Mouse (Mus musculus) G1E-ER4 (cell line): ENCODE measurements around the gene Crip2. TPM values are rescaled to one million over a fixed set of nuclear protein-coding genes. Genes with fewer than 3 reads are reported as not detected.

Source experiments
- GATA1 ChIP-seq: IDR thresholded peaks from one replicate; pipeline ENCODE4 v1.8.0; 2012; ENCODE audit warnings: low read length, inconsistent platforms
- polyA plus RNA-seq: library from polyadenylated mRNA; stranded (reverse); fragments of >175 nt; gene quantifications from 2 replicates; pipeline ENCODE4 v1.2.3, GENCODE M21; 2012

The Crip2 gene
- polyA plus RNA-seq = 12.7 and 16.8 TPM in 2 replicates

GRCm38 (mm10) chr12:113139908-113140615 lies at the start of gene Crip2:
Gene Crip2, plus strand, starts transcription at chr12:113140236.
- no peak for TF ChIP-seq GATA1

GRCm38 (mm10) chr12:113097040-113097439 lies 43.0 kb upstream of the Crip2 start:
- TF ChIP-seq GATA1 = no peak

GRCm38 (mm10) chr12:113097749-113098281 lies 42.2 kb upstream of the Crip2 start, which contains the start of gene Mta1:
Gene Mta1, plus strand, starts transcription at chr12:113098278.
- no peak for TF ChIP-seq GATA1

GRCm38 (mm10) chr12:113098530-113099151 lies 41.4 kb upstream of the Crip2 start:
- TF ChIP-seq GATA1 = no peak

GRCm38 (mm10) chr12:113099470-113100237 lies 40.4 kb upstream of the Crip2 start:
- TF ChIP-seq GATA1 = no peak

- TF ChIP-seq GATA1 = no peak
Measured at GRCm38 (mm10) chr12:113100448-113101076, 39.5 kb upstream of the Crip2 start.

- no peak for TF ChIP-seq GATA1
Measured at GRCm38 (mm10) chr12:113101251-113101960, 38.6 kb upstream of the Crip2 start.

- no peak for TF ChIP-seq GATA1
Measured at GRCm38 (mm10) chr12:113102461-113102860, 37.6 kb upstream of the Crip2 start.

GRCm38 (mm10) chr12:113103846-113104451 lies 36.1 kb upstream of the Crip2 start:
- TF ChIP-seq GATA1 = no peak

GRCm38 (mm10) chr12:113106386-113106785 lies 33.6 kb upstream of the Crip2 start:
- no peak for TF ChIP-seq GATA1

- no peak for TF ChIP-seq GATA1
Measured at GRCm38 (mm10) chr12:113107431-113108124, 32.5 kb upstream of the Crip2 start.

GRCm38 (mm10) chr12:113108528-113109283 lies 31.3 kb upstream of the Crip2 start:
- no peak for TF ChIP-seq GATA1

GRCm38 (mm10) chr12:113109801-113110200 lies 30.2 kb upstream of the Crip2 start:
- TF ChIP-seq GATA1 = no peak
